In genomic region chr6:115991108-115991880, GRCm38 (mm10) we compare ENCODE assay signal across 8 mouse cellular contexts. TPM values are rescaled to one million over a fixed set of nuclear protein-coding genes. Genes with fewer than 3 reads are reported as not detected.
A peak's percentile ranks its signal among the peaks of the same experiment; 100 is the strongest.
DNase-seq lines count a peak whose midpoint lies in the region; ATAC-seq lines count a peak whose summit lies in the region.

No protein-coding gene starts in this region.

- no peaks in the 10 kb centered on the region for H3K9me3 ChIP-seq in forebrain, embryonic 13.5 days (replicated peaks)
- no peaks in the 10 kb centered on the region for H3K9me3 ChIP-seq in limb, embryonic 13.5 days
- no peaks in the 10 kb centered on the region for H3K9me3 ChIP-seq in neural tube, embryonic 14.5 days (ENCODE audit: control insufficient read depth, low read length)

- H3K9ac ChIP-seq in forebrain, embryonic 13.5 days = peak overlapping the region; percentile 39; the same call in 1 of the 2 replicates
- H3K9ac ChIP-seq in limb, embryonic 13.5 days = peak overlapping the region; percentile 54
- no peak overlapping the region for H3K9ac ChIP-seq in neural tube, embryonic 14.5 days (replicated peaks; ENCODE audit: low read depth, low read length)

- no peak for ATAC-seq in cerebellum, adult (ENCODE audit: insufficient number of reproducible peaks, low FRiP score, low TSS enrichment)
- ATAC-seq in forebrain, embryonic 13.5 days = no peak
- no peak for ATAC-seq in limb, embryonic 13.5 days (ENCODE audit: low FRiP score, low read depth)
- ATAC-seq in neural tube, embryonic 14.5 days (ENCODE audit: low read depth) = no peak

- H3K4me2 ChIP-seq in forebrain, embryonic 13.5 days = peak overlapping the region; percentile 85
- peak overlapping the region; percentile 91 for H3K4me2 ChIP-seq in limb, embryonic 13.5 days (replicated peaks)
- H3K4me2 ChIP-seq in neural tube, embryonic 14.5 days (ENCODE audit: low read depth, low read length) = peak overlapping the region; percentile 21; the same call in 1 of the 2 replicates

- no peaks in the 10 kb centered on the region for H3K36me3 ChIP-seq in forebrain, embryonic 13.5 days (ENCODE audit: poor library complexity, severe bottlenecking)
- H3K36me3 ChIP-seq in limb, embryonic 13.5 days = no peaks in the 10 kb centered on the region
- no peaks in the 10 kb centered on the region for H3K36me3 ChIP-seq in neural tube, embryonic 14.5 days (ENCODE audit: control insufficient read depth, insufficient read depth, low read length)

- peaks cover 44% of the 10 kb centered on the region for H3K4me1 ChIP-seq in forebrain, embryonic 13.5 days
- H3K4me1 ChIP-seq in limb, embryonic 13.5 days = peaks cover 54% of the 10 kb centered on the region
- H3K4me1 ChIP-seq in neural tube, embryonic 14.5 days (ENCODE audit: control insufficient read depth, insufficient read depth, low read length) = peaks cover 24% of the 10 kb centered on the region

- peak; percentile 30 for DNase-seq in cerebellum, adult 9-11 months
- DNase-seq in 3T3-L1 (ENCODE audit: low read depth, low spot score) = peak; percentile 84
- no peak for DNase-seq in ovary, postnatal 36 days (ENCODE audit: low spot score)
- DNase-seq in testis, postnatal 14 days (ENCODE audit: low spot score) = no peak

- 30% methylated on average over 12 of the region's 13 CpGs for WGBS in forebrain, embryonic 13.5 days
- WGBS in limb, embryonic 13.5 days = 30% methylated on average over 13 of the region's 13 CpGs
- 26% methylated on average over 13 of the region's 13 CpGs for WGBS in neural tube, embryonic 14.5 days

- H3K4me3 ChIP-seq in forebrain, embryonic 13.5 days = peak overlapping the region; percentile 56
- peak overlapping the region; percentile 61 for H3K4me3 ChIP-seq in limb, embryonic 13.5 days
- peak overlapping the region; percentile 16; the same call in 1 of the 2 replicates for H3K4me3 ChIP-seq in neural tube, embryonic 14.5 days (ENCODE audit: low read depth, low read length)

- H3K27me3 ChIP-seq in forebrain, embryonic 13.5 days = peaks cover 50% of the 10 kb centered on the region
- H3K27me3 ChIP-seq in limb, embryonic 13.5 days = peaks cover 62% of the 10 kb centered on the region
- peaks cover 23% of the 10 kb centered on the region for H3K27me3 ChIP-seq in neural tube, embryonic 14.5 days (ENCODE audit: control insufficient read depth, insufficient read depth, low read length)

- H3K27ac ChIP-seq in forebrain, embryonic 13.5 days = no peak overlapping the region
- H3K27ac ChIP-seq in limb, embryonic 13.5 days = no peak overlapping the region
- H3K27ac ChIP-seq in neural tube, embryonic 14.5 days (ENCODE audit: low read depth, low read length) = no peak overlapping the region

RNA-seq across cellular contexts. Expression of gene Plxnd1, which starts 3.5 kb away (rescaled TPM):
- polyA plus RNA-seq in forebrain, embryonic 13.5 days (2015; fragmentation: Nextera tagmentation; extraction: Ambion mirVana) = 14.3 and 19.7 TPM in 2 replicates
- 27.6 and 30.0 TPM in 2 replicates for polyA plus RNA-seq in limb, embryonic 13.5 days (2015; fragmentation: Nextera tagmentation; extraction: Ambion mirVana)
- polyA plus RNA-seq in neural tube, embryonic 14.5 days (2014; fragmentation: Nextera tagmentation; extraction: Ambion mirVana) = 4.2 and 14.1 TPM in 2 replicates

RNA-seq across cellular contexts. Expression of gene H1foo, which starts 46.6 kb away (rescaled TPM):
- not detected in 2 replicates for polyA plus RNA-seq in forebrain, embryonic 13.5 days (2015; fragmentation: Nextera tagmentation; extraction: Ambion mirVana)
- not detected in 2 replicates for polyA plus RNA-seq in limb, embryonic 13.5 days (2015; fragmentation: Nextera tagmentation; extraction: Ambion mirVana)
- not detected in 2 replicates for polyA plus RNA-seq in neural tube, embryonic 14.5 days (2014; fragmentation: Nextera tagmentation; extraction: Ambion mirVana)

RNA-seq across cellular contexts. Expression of gene Rho, which starts 59.7 kb away (rescaled TPM):
- polyA plus RNA-seq in forebrain, embryonic 13.5 days (2015; fragmentation: Nextera tagmentation; extraction: Ambion mirVana) = 0.10 and 0.17 TPM in 2 replicates
- polyA plus RNA-seq in limb, embryonic 13.5 days (2015; fragmentation: Nextera tagmentation; extraction: Ambion mirVana) = 0.20 and 0.42 TPM in 2 replicates
- polyA plus RNA-seq in neural tube, embryonic 14.5 days (2014; fragmentation: Nextera tagmentation; extraction: Ambion mirVana) = 0.07 and 2.6 TPM in 2 replicates

Comparison
In these comparisons a context has a peak if more than half of its experiments do, and no peak if none do; other contexts are left out.
1. DNase-seq: peak in cerebellum, adult 9-11 months (single experiment) and 3T3-L1 (single experiment); none in ovary, postnatal 36 days (single experiment) and testis, postnatal 14 days (single experiment).
2. H3K4me2 ChIP-seq: peak in every context shown above with its lines; median percentile 91 in limb, embryonic 13.5 days; 85 in forebrain, embryonic 13.5 days; 21 in neural tube, embryonic 14.5 days.
3. Peak in every context shown above with its lines, with median percentiles within 50 percentile points of each other: H3K4me3 ChIP-seq.